Mouse (Mus musculus) layer of hippocampus, adult 11-12 months (tissue): ENCODE results near the gene Duox2.
"Not testable (repeated sequence)": the region's sequence is repeated elsewhere in the genome, so short reads cannot be mapped to it uniquely, and the experiment has no call there.

Experiments used
- DNase-seq: peaks from one replicate; pipeline ENCODE4 v3.0.0; 2022; ENCODE audit warnings: low spot score

The Duox2 gene

DNA sequence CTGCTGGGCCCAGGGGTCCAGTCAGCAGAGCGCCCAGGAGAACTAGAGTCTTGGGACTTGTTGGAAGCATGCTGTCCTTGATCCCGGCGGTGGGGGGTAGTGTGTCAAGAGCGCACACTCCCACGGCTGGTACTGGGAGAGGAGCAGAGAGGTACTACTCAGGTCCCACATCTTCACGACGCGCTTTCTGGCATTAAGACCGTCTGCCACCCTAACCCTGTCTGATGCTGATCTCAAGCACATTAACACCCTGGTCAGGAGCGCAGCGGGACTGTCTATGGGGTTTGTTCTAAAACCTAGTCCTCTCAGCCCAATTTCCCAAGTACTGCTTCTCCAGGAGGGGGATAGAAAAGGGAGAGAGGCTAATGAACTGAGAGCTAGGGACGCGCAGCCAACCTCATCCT lies at the start of gene Duox2:
Duox2 (minus strand) TSS at position 354 of the 404 bp plus-strand sequence.
- no peak for DNase-seq

GRCm38 (mm10) chr2:122347257-122347656 lies 49.0 kb upstream of the Duox2 start:
- no peak for DNase-seq

GRCm38 (mm10) chr2:122346164-122346563 lies 47.9 kb upstream of the Duox2 start:
- not testable (repeated sequence) for DNase-seq

DNA sequence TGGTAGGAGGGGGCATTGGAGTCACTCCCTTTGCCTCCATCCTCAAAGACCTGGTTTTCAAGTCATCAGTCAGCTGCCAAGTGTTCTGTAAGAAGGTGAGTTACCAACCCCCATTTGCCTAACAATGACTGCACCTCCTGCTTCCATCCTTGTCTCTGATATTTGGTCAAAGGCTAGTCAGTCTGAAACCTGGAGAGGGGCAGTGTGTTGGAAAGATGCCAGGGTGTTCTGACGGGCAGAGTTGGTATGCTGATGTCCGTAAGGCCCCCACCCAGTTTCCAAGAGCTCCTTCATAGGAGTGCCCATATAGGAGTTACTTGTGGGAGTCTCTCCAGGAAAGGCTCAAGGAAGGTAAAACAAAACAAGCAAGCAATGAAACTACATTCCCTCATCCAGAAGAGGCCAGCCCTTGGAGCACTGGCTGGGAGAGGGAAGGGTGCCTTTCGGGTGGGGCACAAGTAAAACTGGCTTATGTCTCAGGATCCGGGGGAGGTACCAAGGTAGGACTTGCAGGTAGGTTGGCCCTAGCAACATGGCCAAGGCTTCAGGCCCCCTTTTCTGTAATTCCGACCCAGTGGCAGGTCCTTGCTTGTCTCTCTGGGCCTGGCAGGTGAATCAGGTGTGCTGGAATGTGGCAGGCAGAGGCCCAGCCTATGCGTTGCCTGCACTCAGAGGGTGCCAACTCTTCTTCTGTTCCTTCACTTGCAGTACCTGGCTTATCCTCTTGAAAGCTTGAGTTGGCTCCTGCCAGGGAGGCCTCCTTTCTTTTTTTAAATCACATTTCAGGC lies 47.1 kb upstream of the Duox2 start:
- no peak for DNase-seq

- DNase-seq = no peak
Observed at GRCm38 (mm10) chr2:122337291-122337690, 39.0 kb upstream of the Duox2 start.

- no peak for DNase-seq
Observed at GRCm38 (mm10) chr2:122334170-122334569, 35.9 kb upstream of the Duox2 start.

DNA sequence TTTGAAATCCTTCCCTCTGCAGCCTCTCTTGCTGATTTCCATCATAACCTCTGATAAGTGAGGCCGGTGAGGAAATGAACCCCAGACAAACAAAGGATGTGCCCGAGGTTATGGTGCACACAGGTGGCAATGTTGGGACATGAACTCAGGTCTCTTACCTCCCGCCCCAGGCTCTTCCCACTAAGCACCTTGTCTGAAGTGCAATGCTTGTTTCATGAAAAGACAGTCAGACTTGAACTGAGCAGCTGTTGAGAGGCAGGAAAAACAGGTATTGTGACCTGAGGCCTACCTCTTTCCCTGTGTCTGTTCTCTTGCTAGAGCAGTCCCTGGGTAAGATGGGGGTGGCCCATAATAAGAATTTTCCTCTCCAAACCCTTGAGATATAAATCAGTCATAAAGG lies 34.0 kb upstream of the Duox2 start:
- DNase-seq = no peak

DNA sequence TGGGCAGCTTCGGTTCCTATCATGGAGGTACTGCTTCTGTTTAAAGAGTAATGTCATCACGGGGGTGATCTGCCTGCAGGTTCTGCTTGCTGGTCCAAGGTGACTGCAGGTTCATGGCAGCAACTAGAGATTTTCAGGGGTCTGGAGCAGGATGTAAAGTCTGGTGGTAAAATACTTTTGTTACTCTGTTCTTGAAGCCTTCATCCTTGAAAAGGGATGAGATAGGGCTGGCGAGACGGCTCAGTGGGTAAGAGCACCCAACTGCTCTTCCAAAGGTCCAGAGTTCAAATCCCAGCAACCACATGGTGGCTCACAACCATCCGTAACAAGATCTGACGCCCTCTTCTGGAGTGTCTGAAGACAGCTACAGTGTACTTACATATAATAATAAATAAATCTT lies 32.1 kb upstream of the Duox2 start:
- DNase-seq = not testable (repeated sequence)

DNA sequence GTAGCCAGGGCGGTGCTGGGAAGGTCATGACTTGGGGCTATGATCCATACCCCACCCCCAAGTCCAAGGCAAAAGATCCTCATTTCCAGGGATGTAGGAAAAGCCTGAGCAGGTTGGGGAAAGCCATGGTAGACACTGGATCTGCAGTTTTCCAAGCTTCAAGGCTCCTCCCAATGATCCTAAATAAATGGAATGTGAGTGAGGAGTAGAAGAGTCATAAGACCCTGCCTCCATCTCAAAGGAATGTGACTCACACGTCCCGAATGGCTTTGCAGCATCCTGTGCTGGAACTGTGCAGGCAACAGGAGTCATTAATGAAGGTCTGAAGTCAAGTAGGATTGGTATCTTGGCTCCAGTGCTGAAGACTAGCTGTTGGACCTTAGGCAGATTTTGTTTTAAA lies 29.7 kb upstream of the Duox2 start:
- no peak for DNase-seq

GRCm38 (mm10) chr2:122325361-122325760 lies 27.1 kb upstream of the Duox2 start:
- DNase-seq = no peak

DNA sequence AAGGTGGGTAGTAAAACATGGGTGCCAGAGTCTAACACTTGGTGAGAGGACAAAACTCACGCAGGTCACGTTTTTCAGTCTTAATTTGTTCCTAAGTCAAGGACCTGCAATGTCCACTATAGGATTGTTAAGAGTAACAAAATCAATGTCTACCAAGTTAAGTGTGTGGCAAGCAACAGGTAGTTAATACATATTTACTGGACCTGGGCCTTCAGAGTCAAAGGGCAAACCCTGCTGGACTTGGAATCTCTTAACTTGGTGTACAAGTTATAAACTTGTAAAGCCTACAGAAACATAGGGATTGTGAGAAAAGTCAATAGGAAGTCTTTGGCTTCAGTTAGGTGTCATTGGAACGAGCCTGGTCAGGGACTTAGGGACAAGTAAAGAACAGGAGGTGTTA lies 26.3 kb upstream of the Duox2 start:
- no peak for DNase-seq

DNA sequence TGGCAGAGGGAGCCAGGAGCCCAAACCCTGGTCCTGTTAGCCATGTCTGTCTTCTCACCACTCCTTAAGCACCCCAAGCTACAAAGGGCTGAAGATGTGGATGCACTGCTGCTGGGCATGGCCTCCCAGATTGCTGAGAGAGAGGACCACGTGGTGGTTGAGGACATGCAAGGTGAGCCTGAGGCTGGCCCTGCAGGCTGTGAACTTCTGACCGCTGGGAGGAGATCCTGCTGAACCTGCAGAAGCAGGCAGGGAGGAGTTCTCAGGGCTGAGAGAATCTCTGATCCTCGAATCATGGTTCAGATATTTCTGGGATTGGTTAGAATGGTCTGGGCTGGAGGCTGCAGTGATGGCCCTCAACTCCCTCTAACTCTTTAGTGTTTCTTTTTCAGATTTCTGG lies 25.7 kb upstream of the Duox2 start:
- DNase-seq = no peak

DNA sequence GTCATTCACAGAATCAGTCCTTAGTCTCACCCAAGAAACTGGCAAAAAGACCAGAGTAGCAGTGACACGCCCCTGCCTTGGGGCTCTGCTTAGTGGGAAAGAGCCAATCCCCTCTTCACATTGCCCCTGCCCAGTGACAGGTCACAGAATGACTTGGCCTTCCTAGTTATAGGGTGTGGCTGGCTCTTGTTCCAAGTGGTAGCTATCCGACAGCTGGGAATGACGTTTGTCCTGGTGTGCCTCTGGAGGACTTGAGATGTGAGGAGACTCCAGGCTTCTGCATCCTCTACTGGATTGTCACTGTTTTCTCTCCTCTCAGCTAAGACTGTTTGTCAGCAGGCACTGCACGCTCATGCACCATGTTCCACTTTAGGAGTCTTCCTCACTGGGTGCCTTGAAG lies 19.1 kb upstream of the Duox2 start:
- no peak for DNase-seq

DNA sequence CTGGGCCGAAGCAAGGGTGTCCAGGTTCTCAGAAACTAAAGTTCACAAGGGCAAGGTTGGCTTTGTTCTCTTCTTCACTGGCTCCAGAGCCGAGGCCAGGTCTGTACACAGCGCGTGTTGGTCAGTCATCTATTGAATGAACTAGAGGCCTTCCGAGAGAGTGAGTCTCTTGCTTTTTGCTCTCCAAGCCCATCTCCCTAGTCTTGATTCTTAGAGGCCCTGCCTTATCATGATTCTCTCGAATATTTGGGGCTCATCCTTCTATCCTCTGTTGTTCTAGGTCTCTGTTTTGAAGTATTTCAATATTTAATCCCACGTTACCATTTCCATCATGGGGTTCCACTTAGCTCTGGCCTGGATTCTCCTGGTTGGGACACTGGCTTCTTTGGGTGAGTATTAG lies 17.1 kb upstream of the Duox2 start, which contains the start of gene Duox1:
Duox1 (plus strand) TSS at position 301 of the 400 bp plus-strand sequence.
- no peak for DNase-seq

DNA sequence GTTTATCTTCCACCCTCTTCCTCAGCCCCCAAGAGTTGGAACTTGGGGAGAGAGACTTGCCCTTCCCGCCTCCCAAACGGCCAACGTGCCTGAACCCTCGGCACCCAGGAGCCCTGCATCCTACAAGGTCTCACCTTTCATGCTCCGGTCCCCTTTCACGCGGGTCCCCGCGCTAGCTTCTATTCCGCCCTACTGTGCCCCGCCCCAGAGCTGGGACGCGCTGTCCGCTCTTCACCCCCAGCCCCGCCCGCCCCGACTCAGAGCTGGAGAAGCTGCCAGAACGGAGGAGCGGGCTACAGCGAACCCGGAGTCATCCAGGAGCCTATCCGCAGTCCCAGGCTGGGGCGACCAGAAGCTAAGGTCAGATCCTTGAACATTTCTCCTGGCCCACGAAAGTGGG lies 15.3 kb upstream of the Duox2 start, which contains the start of gene Duoxa1:
Duoxa1 (minus strand) TSS at position 195 of the 400 bp plus-strand sequence.
- DNase-seq = no peak

DNA sequence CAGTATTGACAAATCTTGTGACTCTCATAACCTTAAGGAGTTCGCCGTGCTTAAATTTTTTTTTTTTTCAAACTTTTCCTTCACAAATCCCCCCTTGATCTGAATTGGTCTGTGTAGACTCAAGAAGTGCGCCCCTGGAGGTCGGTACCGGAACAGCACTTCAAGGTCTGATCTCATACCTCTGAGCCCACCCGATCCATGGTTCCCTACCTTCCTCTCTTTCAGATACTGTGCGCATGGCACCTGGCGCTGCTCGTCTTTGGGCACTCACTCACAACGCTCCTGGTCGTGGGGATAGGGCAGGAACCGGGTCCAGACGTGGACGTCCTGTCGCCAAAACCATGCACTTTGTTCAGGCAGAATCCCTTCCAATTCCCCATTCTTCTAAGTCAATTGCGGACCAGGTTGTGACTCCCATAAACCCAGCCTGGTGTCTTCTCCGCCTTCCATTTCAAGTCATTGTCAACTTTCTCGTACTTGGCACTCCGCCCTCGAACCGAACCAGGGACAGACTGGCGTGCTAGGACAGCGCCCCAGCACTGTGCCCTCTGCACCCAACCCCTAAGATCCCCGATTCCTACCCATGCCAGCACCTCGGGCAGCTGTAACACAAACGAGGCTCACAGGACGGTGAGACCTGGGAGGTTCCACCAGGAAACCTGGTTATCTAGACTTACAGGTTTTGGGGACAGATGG lies 14.6 kb upstream of the Duox2 start:
- DNase-seq = peak; percentile 68

DNA sequence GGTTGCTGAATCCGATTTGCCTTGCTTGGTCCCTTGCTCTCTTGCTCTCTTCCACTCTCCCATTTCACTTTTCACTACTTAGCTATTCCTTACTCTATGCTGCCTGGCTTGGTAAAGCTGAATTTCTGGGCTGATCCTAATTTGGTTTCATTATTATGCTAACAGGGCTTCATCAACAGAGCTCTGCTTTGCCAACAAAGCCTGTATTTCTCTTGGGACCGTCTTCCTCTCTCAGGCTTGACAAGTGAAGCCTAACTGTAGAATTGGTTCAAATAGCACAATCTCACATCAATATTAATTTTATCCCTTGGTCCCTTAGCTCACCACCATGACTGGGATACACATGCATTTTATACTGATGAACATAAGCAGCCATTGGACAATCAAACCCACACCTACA lies 13.3 kb upstream of the Duox2 start:
- DNase-seq = no peak

DNA sequence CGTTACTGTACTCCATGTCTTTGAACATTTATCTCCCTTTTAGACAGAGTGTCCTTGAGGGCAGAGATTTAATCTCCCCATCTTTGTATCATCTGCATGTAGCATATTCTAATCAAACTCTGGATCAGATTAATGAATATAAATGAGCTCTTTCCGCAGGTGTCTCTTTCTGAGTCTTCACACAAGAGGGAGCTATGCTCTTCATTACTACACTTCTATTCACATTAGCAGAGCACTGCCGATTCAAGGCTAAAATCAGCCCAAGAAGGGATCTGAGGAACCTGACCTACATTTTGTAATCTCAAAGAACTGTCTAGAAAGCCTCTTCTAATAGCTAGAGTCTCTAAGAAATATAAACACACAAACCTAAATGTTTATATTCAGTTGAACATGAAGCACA lies 11.4 kb upstream of the Duox2 start:
- DNase-seq = no peak

- DNase-seq = peak; percentile 18
Observed at GRCm38 (mm10) chr2:122306184-122306583, 7.9 kb upstream of the Duox2 start.

- no peak for DNase-seq
Observed at GRCm38 (mm10) chr2:122305097-122305892, 7.0 kb upstream of the Duox2 start.

- DNase-seq = no peak
Observed at GRCm38 (mm10) chr2:122304544-122304943, 6.3 kb upstream of the Duox2 start.

DNA sequence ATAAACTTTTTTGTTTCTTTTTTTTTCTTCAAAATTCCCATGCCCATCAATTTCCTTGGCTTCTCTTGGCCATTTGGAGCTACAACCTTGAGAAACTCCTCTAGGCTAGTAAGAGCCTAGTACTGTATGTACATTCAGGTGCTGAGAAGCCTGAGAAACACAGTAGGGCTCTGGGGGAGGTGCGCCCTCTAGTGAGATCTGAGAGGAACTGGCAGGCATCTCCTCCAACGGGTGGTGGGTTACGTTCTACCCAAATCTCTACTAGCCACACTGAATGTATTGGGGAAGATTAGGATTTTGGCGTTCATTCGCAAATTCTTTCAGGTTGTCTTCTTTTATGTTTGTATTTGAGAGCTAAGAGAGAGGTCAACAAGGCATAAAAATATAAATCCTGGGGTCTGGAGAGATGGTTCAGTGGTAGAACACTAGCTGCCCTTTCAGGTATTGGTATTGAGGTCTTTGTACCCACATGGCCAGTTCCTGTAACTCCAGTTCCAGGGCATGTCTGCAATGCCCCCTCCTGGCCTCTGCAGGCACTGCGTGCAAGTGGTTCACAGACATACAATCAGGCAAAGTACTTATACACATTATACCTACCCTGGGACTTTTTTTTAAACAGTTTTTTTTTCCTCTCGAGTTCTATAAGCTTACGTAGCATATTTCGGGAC lies 4.5 kb upstream of the Duox2 start:
- DNase-seq = peak; percentile 52
